Mouse (Mus musculus): ENCODE measurements around the gene 1700019A02Rik.

The 1700019A02Rik gene

GRCm38 (mm10) chr1:53187536-53187935 is at the start of gene 1700019A02Rik:
Gene 1700019A02Rik (minus strand): TSS chr1:53187636.
- no peak for DNase-seq

- no peak for DNase-seq
Observed at GRCm38 (mm10) chr1:53226063-53226462, 38.6 kb upstream of the 1700019A02Rik start.

- DNase-seq = no peak
Observed at GRCm38 (mm10) chr1:53225616-53226015, 38.2 kb upstream of the 1700019A02Rik start.

- DNase-seq = no peak
Observed at GRCm38 (mm10) chr1:53224775-53225174, 37.3 kb upstream of the 1700019A02Rik start.

GRCm38 (mm10) chr1:53210136-53210535 is 22.7 kb upstream of the 1700019A02Rik start:
- no peak for DNase-seq

- no peak for DNase-seq
Observed at GRCm38 (mm10) chr1:53203902-53204301, 16.5 kb upstream of the 1700019A02Rik start.

GRCm38 (mm10) chr1:53201630-53202199 is 14.3 kb upstream of the 1700019A02Rik start:
- DNase-seq = no peak

- DNase-seq = no peak
Observed at GRCm38 (mm10) chr1:53194536-53194935, 7.1 kb upstream of the 1700019A02Rik start.

GRCm38 (mm10) chr1:53191234-53191633 is 3.8 kb upstream of the 1700019A02Rik start:
- DNase-seq = no peak

- DNase-seq = no peak
Observed at GRCm38 (mm10) chr1:53189620-53190019, 2.2 kb upstream of the 1700019A02Rik start.

GRCm38 (mm10) chr1:53186301-53186700 is 1.1 kb downstream of the 1700019A02Rik start:
- DNase-seq = no peak

- DNase-seq = no peak
Observed at GRCm38 (mm10) chr1:53157715-53158114, 29.7 kb downstream of the 1700019A02Rik start.

- no peak for DNase-seq
Observed at GRCm38 (mm10) chr1:53123066-53123465, 64.4 kb downstream of the 1700019A02Rik start.

- DNase-seq = no peak
Observed at GRCm38 (mm10) chr1:53110561-53110960, 76.9 kb downstream of the 1700019A02Rik start.

All from thymus, postnatal 25 days (tissue).